Mouse (Mus musculus): ENCODE results near the gene Zfp667. TPM values are rescaled to one million over a fixed set of nuclear protein-coding genes. Genes with fewer than 3 reads are reported as not detected.

Gene Zfp667
- 7.5 and 10.9 TPM in 2 replicates for polyA plus RNA-seq (2015; fragmentation: Nextera tagmentation; extraction: Ambion mirVana)

GRCm38 (mm10) chr7:6285842-6286705, at the start of gene Zfp667:
Zfp667 (plus strand) TSS chr7:6286579.

DNA sequence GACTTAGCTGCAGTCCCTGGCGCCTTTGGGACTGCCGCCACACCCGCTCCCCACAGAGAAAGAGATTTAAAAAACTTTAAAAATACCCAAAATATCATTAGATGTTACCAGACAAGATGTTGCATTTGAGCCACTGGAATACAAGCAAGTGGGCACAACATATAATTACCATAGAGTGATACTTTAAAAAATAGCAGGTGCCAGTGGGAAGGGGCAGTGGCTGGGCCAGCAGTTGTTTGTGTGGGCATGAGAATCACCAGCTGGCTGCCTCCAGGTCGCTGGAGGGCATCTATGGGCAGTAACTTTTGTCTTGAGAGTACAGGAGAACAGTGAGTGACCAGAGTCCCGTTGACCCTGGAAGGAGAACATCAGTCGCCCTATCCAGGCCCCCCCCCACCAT, 34.0 kb upstream of the Zfp667 start, which contains the start of gene Epp13:
Gene Epp13, plus strand, starts transcription at position 301 of the 400 bp plus-strand sequence.

DNA sequence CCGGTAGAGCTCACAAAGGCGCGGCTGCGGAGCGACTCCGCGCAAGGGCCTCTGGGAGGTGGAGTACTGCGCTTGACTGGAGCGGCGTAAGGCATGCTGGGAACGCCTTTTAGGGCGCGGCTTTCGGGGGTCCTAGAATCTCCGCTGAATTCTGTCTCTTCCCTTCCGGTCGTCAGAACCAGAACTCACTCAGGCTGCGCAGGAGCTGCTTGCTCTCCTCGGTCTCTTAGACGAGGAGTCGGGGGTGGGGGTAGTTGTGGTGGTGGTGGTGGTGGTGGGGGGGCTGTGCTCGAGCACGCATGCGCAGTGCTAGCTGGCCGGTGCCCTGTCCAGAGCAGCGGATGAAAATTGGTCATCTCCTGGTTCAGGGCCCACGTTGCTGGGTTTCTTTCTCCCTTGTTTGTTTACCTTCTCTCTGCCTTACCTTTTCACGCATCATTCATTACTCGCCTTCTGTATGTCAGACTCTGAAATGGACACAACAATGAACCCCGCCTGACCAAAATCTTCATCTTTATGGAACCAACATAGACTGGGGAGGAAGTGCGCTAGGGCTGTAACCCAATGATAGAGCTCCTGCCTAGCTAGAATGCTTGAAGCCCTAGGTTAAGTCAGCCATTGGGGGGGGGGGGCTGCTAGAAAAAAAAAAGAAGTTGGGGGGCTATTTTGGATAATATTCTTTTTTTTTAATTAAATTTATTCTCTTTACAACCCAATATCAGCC, 45.0 kb downstream of the Zfp667 start, which contains the start of gene Zfp583:
Gene Zfp583, minus strand, starts transcription at position 53 of the 724 bp plus-strand sequence.

DNA sequence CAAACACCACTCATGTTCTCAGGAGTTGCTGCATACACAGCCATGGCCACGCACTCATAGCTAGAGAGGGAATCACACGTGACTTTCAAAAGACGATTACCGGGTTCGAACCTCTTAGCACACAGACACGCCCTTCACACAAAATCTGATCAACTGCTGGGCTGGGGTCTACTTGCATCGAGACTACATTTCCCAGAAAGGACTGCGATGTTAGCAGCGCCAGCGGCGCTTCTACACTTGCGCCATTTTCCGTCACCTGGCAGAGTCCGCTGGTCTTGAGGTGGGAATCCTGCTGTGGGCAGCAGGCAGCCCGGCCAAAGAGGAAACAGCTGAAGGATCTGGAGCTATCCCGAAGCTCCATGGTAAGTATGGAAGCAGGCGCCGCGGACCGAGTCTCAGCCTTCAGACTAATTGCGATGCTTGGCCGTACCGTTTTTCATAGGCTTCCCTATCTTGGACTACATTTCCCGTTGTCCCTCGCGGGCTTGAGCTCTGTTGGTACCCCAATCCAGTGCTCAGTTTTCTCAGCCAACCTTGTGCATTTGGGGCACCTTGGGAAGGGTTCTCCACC, 57.2 kb downstream of the Zfp667 start, which contains the start of gene Gm3854:
Gene Gm3854, plus strand, starts transcription at position 259 of the 571 bp plus-strand sequence.

Other genes with a start within 250 kb of the Zfp667 start
- gene Nlrp4c, start 241.4 kb upstream of the Zfp667 start, polyA plus RNA-seq (2015; fragmentation: Nextera tagmentation; extraction: Ambion mirVana) = not detected in 2 replicates
- 95.1 and 95.9 TPM in 2 replicates for gene Zfp787, start 130.6 kb upstream of the Zfp667 start, polyA plus RNA-seq (2015; fragmentation: Nextera tagmentation; extraction: Ambion mirVana)
- gene Zfp444, start 114.4 kb upstream of the Zfp667 start, polyA plus RNA-seq (2015; fragmentation: Nextera tagmentation; extraction: Ambion mirVana) = 38.5 and 48.4 TPM in 2 replicates
- not detected in 2 replicates for gene Galp, start 89.5 kb upstream of the Zfp667 start, polyA plus RNA-seq (2015; fragmentation: Nextera tagmentation; extraction: Ambion mirVana)
- not detected in 2 replicates for gene Zscan5b, start 64.3 kb upstream of the Zfp667 start, polyA plus RNA-seq (2015; fragmentation: Nextera tagmentation; extraction: Ambion mirVana)
- 0.21 TPM in 1 of 2 replicates, not detected in the other for gene Epp13, start 33.9 kb upstream of the Zfp667 start, polyA plus RNA-seq (2015; fragmentation: Nextera tagmentation; extraction: Ambion mirVana)
- gene Zfp583, start 44.7 kb downstream of the Zfp667 start, polyA plus RNA-seq (2015; fragmentation: Nextera tagmentation; extraction: Ambion mirVana) = 5.2 and 6.6 TPM in 2 replicates
- 1.5 and 2.0 TPM in 2 replicates for gene Gm3854, start 57.2 kb downstream of the Zfp667 start, polyA plus RNA-seq (2015; fragmentation: Nextera tagmentation; extraction: Ambion mirVana)
- 2.1 and 2.7 TPM in 2 replicates for gene Zfp78, start 76.7 kb downstream of the Zfp667 start, polyA plus RNA-seq (2015; fragmentation: Nextera tagmentation; extraction: Ambion mirVana)
- 6.5 and 6.9 TPM in 2 replicates for gene Zfp28, start 96.7 kb downstream of the Zfp667 start, polyA plus RNA-seq (2015; fragmentation: Nextera tagmentation; extraction: Ambion mirVana)
- 0.14 and 0.15 TPM in 2 replicates for gene Smim17, start 112.1 kb downstream of the Zfp667 start, polyA plus RNA-seq (2015; fragmentation: Nextera tagmentation; extraction: Ambion mirVana)
- not detected in 2 replicates for gene Gm20715, start 123.7 kb downstream of the Zfp667 start, polyA plus RNA-seq (2015; fragmentation: Nextera tagmentation; extraction: Ambion mirVana)
- 0.08 TPM in 1 of 2 replicates, not detected in the other for gene Olfr1344, start 152.1 kb downstream of the Zfp667 start, polyA plus RNA-seq (2015; fragmentation: Nextera tagmentation; extraction: Ambion mirVana)
- gene Olfr1336, start 169.6 kb downstream of the Zfp667 start, polyA plus RNA-seq (2015; fragmentation: Nextera tagmentation; extraction: Ambion mirVana) = not detected in 2 replicates
- not detected in 2 replicates for gene Olfr1346, start 180.5 kb downstream of the Zfp667 start, polyA plus RNA-seq (2015; fragmentation: Nextera tagmentation; extraction: Ambion mirVana)
- not detected in 2 replicates for gene Olfr5, start 200.4 kb downstream of the Zfp667 start, polyA plus RNA-seq (2015; fragmentation: Nextera tagmentation; extraction: Ambion mirVana)
- gene Olfr1347, start 213.2 kb downstream of the Zfp667 start, polyA plus RNA-seq (2015; fragmentation: Nextera tagmentation; extraction: Ambion mirVana) = not detected in 2 replicates
- not detected in 2 replicates for gene Olfr1348, start 222.2 kb downstream of the Zfp667 start, polyA plus RNA-seq (2015; fragmentation: Nextera tagmentation; extraction: Ambion mirVana)
- not detected in 2 replicates for gene Olfr1349, start 236.4 kb downstream of the Zfp667 start, polyA plus RNA-seq (2015; fragmentation: Nextera tagmentation; extraction: Ambion mirVana)

Data from adrenal gland, postnatal 0 days (tissue).